Mouse (Mus musculus) CD4-positive helper T cell, adult 2 months (primary cell): ENCODE measurements around the gene Psd.
A peak's percentile ranks its signal among the peaks of the same experiment; 100 is the strongest.

Experiments used
- DNase-seq: peaks from one replicate; pipeline ENCODE4 v3.0.0-alpha.2; 2012; ENCODE audit warnings: low read depth, missing footprints, low spot score

Gene Psd

GRCm38 (mm10) chr19:46321101-46321943 lies 5.6 kb downstream of the Psd start:
- peak; percentile 50 for DNase-seq

- DNase-seq, result no peak
Observed at GRCm38 (mm10) chr19:46320076-46320785, 6.7 kb downstream of the Psd start.

GRCm38 (mm10) chr19:46318586-46319378 lies 8.2 kb downstream of the Psd start:
- no peak for DNase-seq

- DNase-seq, result no peak
Observed at GRCm38 (mm10) chr19:46318031-46318471, 8.9 kb downstream of the Psd start.

GRCm38 (mm10) chr19:46317546-46317885 lies 9.4 kb downstream of the Psd start:
- no peak for DNase-seq

GRCm38 (mm10) chr19:46316846-46317545 lies 10.0 kb downstream of the Psd start:
- DNase-seq, result no peak

- DNase-seq, result no peak
Observed at GRCm38 (mm10) chr19:46315752-46316610, 11.0 kb downstream of the Psd start.

- no peak for DNase-seq
Observed at GRCm38 (mm10) chr19:46314872-46315742, 11.8 kb downstream of the Psd start.

GRCm38 (mm10) chr19:46314151-46314601 lies 12.8 kb downstream of the Psd start:
- no peak for DNase-seq

GRCm38 (mm10) chr19:46313591-46313990 lies 13.4 kb downstream of the Psd start:
- DNase-seq, result no peak

- DNase-seq, result no peak
Observed at GRCm38 (mm10) chr19:46313116-46313515, 13.8 kb downstream of the Psd start.

GRCm38 (mm10) chr19:46312566-46312965 lies 14.4 kb downstream of the Psd start:
- DNase-seq, result no peak

- no peak for DNase-seq
Observed at GRCm38 (mm10) chr19:46311341-46311740, 15.6 kb downstream of the Psd start.

- DNase-seq, result no peak
Observed at GRCm38 (mm10) chr19:46310312-46310865, 16.6 kb downstream of the Psd start.

- DNase-seq, result no peak
Observed at GRCm38 (mm10) chr19:46309651-46310305, 17.2 kb downstream of the Psd start.

- DNase-seq, result peak; percentile 87
Observed at GRCm38 (mm10) chr19:46308706-46309435, 18.1 kb downstream of the Psd start.

- DNase-seq, result no peak
Observed at GRCm38 (mm10) chr19:46308303-46308702, 18.7 kb downstream of the Psd start.

GRCm38 (mm10) chr19:46307781-46308180 lies 19.2 kb downstream of the Psd start:
- no peak for DNase-seq
